Mouse (Mus musculus) lung, adult 2 months (tissue): ENCODE results near the gene Rnf220.

Source experiments
- CTCF ChIP-seq: fragments of 200-500 bp; IDR thresholded peaks from 2 replicates; pipeline ENCODE4 v1.5.1; 2011; ENCODE audit warnings: mild to moderate bottlenecking, low read length, control low read depth; ENCODE audit not compliant: insufficient read depth
- POLR2A ChIP-seq: fragments of 200-500 bp; IDR thresholded peaks from 2 replicates; pipeline ENCODE4 v1.6.1; 2011; ENCODE audit warnings: low read depth, mild to moderate bottlenecking, control low read depth, low read length, borderline replicate concordance; ENCODE audit errors: extremely low read depth

DNA sequence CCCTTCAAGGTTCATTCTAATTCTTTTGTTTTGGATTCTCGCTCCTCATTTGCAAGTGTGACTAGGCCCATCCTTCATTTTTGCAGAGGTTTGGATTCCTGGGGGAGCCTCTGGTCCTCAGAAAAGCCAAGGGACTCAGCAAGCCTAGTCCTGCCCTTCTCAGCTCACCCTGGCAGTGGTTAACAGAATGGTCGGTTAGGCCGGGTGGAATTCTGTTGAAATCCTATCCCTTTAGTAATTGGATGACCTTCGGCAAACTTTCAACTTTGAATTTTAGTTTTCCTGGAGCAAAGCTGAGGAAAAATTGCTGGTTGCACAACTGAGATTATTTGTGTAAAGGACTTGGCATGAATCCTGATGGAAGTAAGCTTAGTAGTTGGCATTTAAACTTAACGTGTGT lies 244.5 kb downstream of the Rnf220 start:
- no peak for TF ChIP-seq CTCF
- no peak for TF ChIP-seq POLR2A
